Mouse (Mus musculus): ENCODE measurements around the gene Chn2. TPM values are rescaled to one million over a fixed set of nuclear protein-coding genes. Genes with fewer than 3 reads are reported as not detected.

Chn2 gene
- polyA plus RNA-seq, 1 experiment from 2014 or later = 23.5 TPM

DNA sequence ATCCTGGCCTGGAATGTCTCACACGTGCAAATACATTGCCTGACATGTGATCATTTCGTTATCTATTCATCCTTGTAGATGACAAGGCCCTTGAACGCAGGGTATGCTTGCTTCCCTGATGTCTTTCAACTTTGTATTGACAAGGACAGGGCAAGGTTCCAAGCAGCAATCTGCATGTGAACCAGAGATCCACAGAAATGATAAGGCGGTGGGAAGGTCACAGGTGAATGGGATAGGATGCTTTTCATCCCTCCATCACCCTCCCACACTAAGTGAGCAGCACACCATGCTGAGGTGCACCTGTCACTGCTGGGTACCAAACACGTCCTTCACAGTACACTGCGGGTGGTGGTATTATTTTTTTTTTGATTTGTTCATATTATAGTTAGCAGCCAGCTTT, 240.9 kb downstream of the Chn2 start:
- H3K9me3 ChIP-seq (ENCODE audit: control insufficient read depth, low read length) = no peaks in the 10 kb centered on the region
- no peak overlapping the region for H3K4me3 ChIP-seq (ENCODE audit: low read depth, low read length)
- no peak overlapping the region for H3K9ac ChIP-seq (replicated peaks; ENCODE audit: low read depth, low read length)
- no peak overlapping the region for H3K4me2 ChIP-seq (ENCODE audit: low read depth, low read length)
- no peak for ATAC-seq (ENCODE audit: low read depth)
- 90% methylated on average over 6 of the region's 6 CpGs for WGBS
- H3K36me3 ChIP-seq (ENCODE audit: control insufficient read depth, insufficient read depth, low read length) = no peaks in the 10 kb centered on the region
- no peaks in the 10 kb centered on the region for H3K27me3 ChIP-seq (ENCODE audit: control insufficient read depth, insufficient read depth, low read length)
- no peaks in the 10 kb centered on the region for H3K4me1 ChIP-seq (ENCODE audit: control insufficient read depth, insufficient read depth, low read length)
- no peak overlapping the region for H3K27ac ChIP-seq (ENCODE audit: low read depth, low read length)

DNA sequence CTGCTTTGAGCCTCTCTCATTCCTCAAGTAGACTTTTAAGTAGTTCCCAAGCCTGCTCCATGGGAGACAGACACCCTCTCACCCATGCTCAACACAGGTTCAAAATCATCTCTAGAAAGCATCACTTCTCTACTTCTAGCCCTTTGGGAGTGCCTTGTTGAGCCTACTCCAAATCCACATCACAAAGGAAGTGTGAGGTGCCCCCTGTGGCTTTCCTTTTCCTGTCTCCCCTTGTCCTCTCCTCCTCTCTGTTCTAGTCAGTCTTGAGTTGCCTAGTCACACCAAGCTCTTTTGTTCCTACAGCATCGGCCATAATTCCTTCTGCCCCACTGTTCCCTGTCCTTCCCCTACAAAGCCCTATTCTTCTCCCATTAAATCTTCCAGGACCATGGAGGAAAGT, 243.9 kb downstream of the Chn2 start:
- H3K4me1 ChIP-seq (ENCODE audit: control insufficient read depth, insufficient read depth, low read length) = no peaks in the 10 kb centered on the region
- H3K4me2 ChIP-seq (ENCODE audit: low read depth, low read length) = no peak overlapping the region
- H3K27ac ChIP-seq (ENCODE audit: low read depth, low read length) = no peak overlapping the region
- H3K4me3 ChIP-seq (ENCODE audit: low read depth, low read length) = no peak overlapping the region
- no peaks in the 10 kb centered on the region for H3K36me3 ChIP-seq (ENCODE audit: control insufficient read depth, insufficient read depth, low read length)
- WGBS = 15% methylated on average over 1 of the region's 1 CpGs
- H3K9ac ChIP-seq (replicated peaks; ENCODE audit: low read depth, low read length) = no peak overlapping the region
- H3K9me3 ChIP-seq (ENCODE audit: control insufficient read depth, low read length) = no peaks in the 10 kb centered on the region
- no peak for ATAC-seq (ENCODE audit: low read depth)
- H3K27me3 ChIP-seq (ENCODE audit: control insufficient read depth, insufficient read depth, low read length) = no peaks in the 10 kb centered on the region

DNA sequence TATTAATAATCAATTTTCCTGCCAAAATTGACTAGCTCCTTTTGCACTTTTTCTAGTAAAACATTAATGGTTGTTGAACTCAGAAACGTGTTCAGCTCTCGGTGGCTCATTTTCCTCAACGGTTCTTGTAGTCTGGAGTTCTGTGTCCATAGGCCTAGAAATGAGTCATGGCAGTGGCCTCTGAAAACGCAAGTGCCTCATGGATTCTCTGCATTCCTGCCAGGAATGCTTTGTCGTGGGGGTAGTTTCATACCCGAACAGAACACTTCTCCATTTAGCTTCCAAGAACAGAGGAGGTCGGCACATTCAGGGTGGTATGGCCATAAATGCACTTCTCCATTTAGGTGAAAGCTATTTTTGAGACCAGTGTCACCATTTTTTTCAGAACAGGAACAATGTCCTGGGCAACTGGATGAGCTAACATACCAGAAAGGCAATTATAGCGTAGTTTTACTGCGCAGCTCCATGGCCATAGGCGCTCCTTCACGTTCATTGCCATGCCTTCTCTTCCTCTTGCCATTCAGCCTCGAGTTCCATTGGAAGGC, 244.9 kb downstream of the Chn2 start:
- 82% methylated on average over 12 of the region's 12 CpGs for WGBS
- ATAC-seq (ENCODE audit: low read depth) = no peak
- Histone ChIP-seq H3K4me1 (ENCODE audit: control insufficient read depth, insufficient read depth, low read length) (no peaks in the 10 kb centered on the region), H3K36me3 (ENCODE audit: control insufficient read depth, insufficient read depth, low read length) (no peaks in the 10 kb centered on the region), H3K27me3 (ENCODE audit: control insufficient read depth, insufficient read depth, low read length) (no peaks in the 10 kb centered on the region), H3K9ac (replicated peaks; ENCODE audit: low read depth, low read length) (no peak overlapping the region), H3K9me3 (ENCODE audit: control insufficient read depth, low read length) (no peaks in the 10 kb centered on the region), H3K27ac (ENCODE audit: low read depth, low read length) (no peak overlapping the region), H3K4me2 (ENCODE audit: low read depth, low read length) (no peak overlapping the region), H3K4me3 (ENCODE audit: low read depth, low read length) (no peak overlapping the region)

DNA sequence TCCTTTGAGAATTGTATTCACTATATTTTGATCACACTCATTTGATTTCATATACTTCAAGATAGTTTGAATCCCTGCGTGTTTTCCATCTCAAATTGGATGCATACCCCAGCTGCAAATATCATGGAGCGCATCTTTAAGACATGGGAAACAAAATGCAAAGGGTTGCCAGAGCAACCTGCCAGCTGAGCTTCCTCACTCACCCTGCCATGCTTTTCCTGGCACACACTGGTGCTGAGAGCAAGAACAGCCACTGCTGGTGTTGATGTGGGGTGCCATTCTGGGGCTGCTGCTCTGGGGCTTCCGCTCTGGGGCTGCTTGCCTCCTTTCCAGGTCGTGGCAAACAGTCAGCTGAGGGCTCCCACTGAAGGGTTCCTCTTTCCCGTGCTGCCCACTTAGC, 247.5 kb downstream of the Chn2 start:
- Histone ChIP-seq H3K27me3 (ENCODE audit: control insufficient read depth, insufficient read depth, low read length) (no peaks in the 10 kb centered on the region), H3K36me3 (ENCODE audit: control insufficient read depth, insufficient read depth, low read length) (no peaks in the 10 kb centered on the region), H3K4me2 (ENCODE audit: low read depth, low read length) (no peak overlapping the region), H3K4me3 (ENCODE audit: low read depth, low read length) (no peak overlapping the region), H3K9ac (replicated peaks; ENCODE audit: low read depth, low read length) (no peak overlapping the region), H3K27ac (ENCODE audit: low read depth, low read length) (no peak overlapping the region), H3K9me3 (ENCODE audit: control insufficient read depth, low read length) (no peaks in the 10 kb centered on the region), H3K4me1 (ENCODE audit: control insufficient read depth, insufficient read depth, low read length) (no peaks in the 10 kb centered on the region)
- WGBS = 86% methylated on average over 5 of the region's 5 CpGs
- ATAC-seq (ENCODE audit: low read depth) = no peak

DNA sequence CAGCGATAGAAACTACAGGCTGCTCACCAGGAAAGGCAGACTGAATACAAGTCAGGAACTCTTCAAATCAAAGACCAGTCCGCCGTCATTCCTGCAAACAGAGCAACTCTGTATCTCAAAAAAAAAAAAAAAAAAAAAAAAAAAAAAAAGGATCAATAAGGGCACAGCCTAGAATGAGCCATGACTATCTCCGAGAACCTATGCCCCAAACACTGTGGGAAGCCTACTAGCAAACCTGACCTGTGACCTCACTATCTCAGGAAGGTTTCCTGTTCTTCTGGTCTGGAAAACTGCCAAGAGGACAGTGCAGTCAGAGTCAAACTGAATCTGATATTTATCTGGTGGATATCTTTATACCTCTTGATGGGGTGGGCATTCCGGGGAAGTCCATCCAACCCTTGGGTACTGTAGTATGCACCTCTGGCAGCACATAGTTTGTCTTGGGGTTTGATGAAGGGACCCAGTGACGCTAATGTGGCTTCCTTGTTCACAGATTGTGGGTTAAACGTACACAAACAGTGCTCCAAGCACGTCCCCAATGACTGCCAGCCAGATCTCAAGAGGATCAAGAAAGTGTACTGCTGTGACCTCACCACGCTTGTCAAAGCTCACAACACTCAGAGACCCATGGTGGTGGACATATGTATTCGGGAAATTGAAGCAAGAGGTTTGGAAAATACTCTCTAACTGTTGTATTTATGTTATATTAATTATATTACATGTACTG, 250.6 kb downstream of the Chn2 start:
- no peak overlapping the region for H3K9ac ChIP-seq (replicated peaks; ENCODE audit: low read depth, low read length)
- H3K4me3 ChIP-seq (ENCODE audit: low read depth, low read length) = no peak overlapping the region
- no peaks in the 10 kb centered on the region for H3K27me3 ChIP-seq (ENCODE audit: control insufficient read depth, insufficient read depth, low read length)
- ATAC-seq (ENCODE audit: low read depth) = no peak
- no peaks in the 10 kb centered on the region for H3K36me3 ChIP-seq (ENCODE audit: control insufficient read depth, insufficient read depth, low read length)
- WGBS = 83% methylated on average over 10 of the region's 10 CpGs
- H3K9me3 ChIP-seq (ENCODE audit: control insufficient read depth, low read length) = no peaks in the 10 kb centered on the region
- no peak overlapping the region for H3K27ac ChIP-seq (ENCODE audit: low read depth, low read length)
- no peak overlapping the region for H3K4me2 ChIP-seq (ENCODE audit: low read depth, low read length)
- no peaks in the 10 kb centered on the region for H3K4me1 ChIP-seq (ENCODE audit: control insufficient read depth, insufficient read depth, low read length)

DNA sequence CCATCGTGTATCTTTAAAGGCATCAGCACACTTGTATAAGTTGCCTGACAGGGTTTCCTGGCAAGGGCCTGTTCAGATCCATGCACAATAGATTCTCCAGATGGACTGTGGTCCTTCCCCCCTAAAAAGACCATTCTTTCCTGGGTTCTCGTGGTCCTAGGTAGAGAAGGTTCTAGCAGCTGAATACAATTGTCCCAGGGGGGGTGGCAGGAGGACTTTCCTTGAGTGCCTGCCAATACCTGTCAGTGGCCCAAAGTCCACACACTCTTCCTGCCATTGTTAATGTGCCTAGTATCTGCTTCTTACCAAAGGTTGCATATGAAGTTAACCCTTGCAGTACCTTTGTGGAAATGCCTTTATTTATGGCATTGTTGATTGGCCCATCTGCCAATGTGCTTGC, 257.9 kb downstream of the Chn2 start:
- 89% methylated on average over 2 of the region's 2 CpGs for WGBS
- ATAC-seq (ENCODE audit: low read depth) = no peak

DNA sequence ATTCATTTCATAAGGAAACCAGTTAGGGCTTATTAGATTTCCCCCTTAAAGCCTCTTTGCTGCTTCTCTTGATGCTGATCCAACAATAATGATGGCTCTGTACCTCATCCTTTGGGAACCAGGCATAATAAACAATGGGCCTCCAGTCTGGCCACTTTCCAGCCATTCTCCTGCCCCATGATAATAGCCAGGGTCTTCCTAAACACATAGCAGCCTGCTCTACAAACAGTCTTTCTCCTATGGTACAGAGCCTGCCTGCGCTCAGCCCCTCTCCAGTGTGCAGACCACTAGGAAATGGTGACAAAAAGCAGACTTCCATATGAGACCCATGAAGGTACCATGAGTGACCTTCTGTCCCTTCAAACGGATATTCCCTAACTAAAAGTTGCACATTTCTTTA, 260.1 kb downstream of the Chn2 start:
- Histone ChIP-seq H3K4me2 (ENCODE audit: low read depth, low read length) (no peak overlapping the region), H3K4me3 (ENCODE audit: low read depth, low read length) (no peak overlapping the region), H3K27ac (ENCODE audit: low read depth, low read length) (no peak overlapping the region), H3K27me3 (ENCODE audit: control insufficient read depth, insufficient read depth, low read length) (no peaks in the 10 kb centered on the region), H3K9ac (replicated peaks; ENCODE audit: low read depth, low read length) (no peak overlapping the region), H3K4me1 (ENCODE audit: control insufficient read depth, insufficient read depth, low read length) (no peaks in the 10 kb centered on the region), H3K36me3 (ENCODE audit: control insufficient read depth, insufficient read depth, low read length) (no peaks in the 10 kb centered on the region), H3K9me3 (ENCODE audit: control insufficient read depth, low read length) (no peaks in the 10 kb centered on the region)
- WGBS = 74% methylated on average over 2 of the region's 2 CpGs
- ATAC-seq (ENCODE audit: low read depth) = no peak

More for the DNA sequence above, 257.9 kb downstream of the Chn2 start:
- no peaks in the 10 kb centered on the region for H3K36me3 ChIP-seq (ENCODE audit: control insufficient read depth, insufficient read depth, low read length)
- no peaks in the 10 kb centered on the region for H3K27me3 ChIP-seq (ENCODE audit: control insufficient read depth, insufficient read depth, low read length)
- no peak overlapping the region for H3K9ac ChIP-seq (replicated peaks; ENCODE audit: low read depth, low read length)
- H3K27ac ChIP-seq (ENCODE audit: low read depth, low read length) = no peak overlapping the region
- H3K4me3 ChIP-seq (ENCODE audit: low read depth, low read length) = no peak overlapping the region
- no peaks in the 10 kb centered on the region for H3K9me3 ChIP-seq (ENCODE audit: control insufficient read depth, low read length)
- H3K4me2 ChIP-seq (ENCODE audit: low read depth, low read length) = no peak overlapping the region
- H3K4me1 ChIP-seq (ENCODE audit: control insufficient read depth, insufficient read depth, low read length) = no peaks in the 10 kb centered on the region

DNA sequence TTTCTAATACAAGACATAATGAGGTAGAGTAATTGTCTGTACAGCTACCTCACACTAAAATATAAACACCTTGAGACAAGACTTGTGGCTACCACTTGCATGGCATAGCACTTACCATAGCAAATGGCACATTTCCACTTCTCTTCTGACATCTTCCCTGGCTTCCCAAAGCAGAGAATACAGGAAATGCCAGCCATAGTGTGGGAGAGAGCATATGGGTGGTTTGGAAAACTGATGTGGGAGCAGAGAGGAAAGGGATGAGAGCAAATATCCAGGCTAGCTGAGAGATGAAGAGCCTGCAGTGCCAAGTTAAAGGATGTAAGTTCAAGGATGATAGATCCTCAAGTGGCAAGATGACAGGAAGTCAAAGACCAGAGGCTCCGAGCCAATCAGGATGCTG, 266.4 kb downstream of the Chn2 start:
- Histone ChIP-seq H3K9ac (replicated peaks; ENCODE audit: low read depth, low read length) (no peak overlapping the region), H3K4me1 (ENCODE audit: control insufficient read depth, insufficient read depth, low read length) (no peaks in the 10 kb centered on the region), H3K27ac (ENCODE audit: low read depth, low read length) (no peak overlapping the region), H3K4me3 (ENCODE audit: low read depth, low read length) (no peak overlapping the region), H3K4me2 (ENCODE audit: low read depth, low read length) (no peak overlapping the region), H3K9me3 (ENCODE audit: control insufficient read depth, low read length) (no peaks in the 10 kb centered on the region), H3K27me3 (ENCODE audit: control insufficient read depth, insufficient read depth, low read length) (no peaks in the 10 kb centered on the region), H3K36me3 (ENCODE audit: control insufficient read depth, insufficient read depth, low read length) (no peaks in the 10 kb centered on the region)
- WGBS = 76% methylated on average over 1 of the region's 1 CpGs
- no peak for ATAC-seq (ENCODE audit: low read depth)

DNA sequence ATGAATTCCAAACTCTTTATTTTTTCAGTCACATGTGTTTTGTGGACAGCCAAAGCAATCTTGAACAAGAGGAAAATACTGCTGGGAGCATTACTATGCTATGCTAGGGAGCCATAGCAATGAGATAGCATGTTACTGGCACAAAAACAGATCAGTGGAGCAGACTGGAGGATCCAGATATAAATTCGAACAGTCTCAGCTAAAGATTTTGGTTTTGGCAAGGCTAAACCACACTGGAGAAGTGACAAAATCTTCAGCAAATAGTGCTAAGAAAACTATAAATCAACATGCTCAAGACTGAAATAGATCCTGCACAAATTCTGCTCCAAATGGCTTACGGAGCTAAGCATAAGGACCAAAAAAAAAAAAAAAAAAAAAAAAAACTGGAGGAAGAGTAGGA, 273.7 kb downstream of the Chn2 start:
- no peaks in the 10 kb centered on the region for H3K27me3 ChIP-seq (ENCODE audit: control insufficient read depth, insufficient read depth, low read length)
- 87% methylated on average over 2 of the region's 2 CpGs for WGBS
- no peaks in the 10 kb centered on the region for H3K4me1 ChIP-seq (ENCODE audit: control insufficient read depth, insufficient read depth, low read length)
- H3K4me3 ChIP-seq (ENCODE audit: low read depth, low read length) = no peak overlapping the region
- H3K27ac ChIP-seq (ENCODE audit: low read depth, low read length) = no peak overlapping the region
- no peak for ATAC-seq (ENCODE audit: low read depth)
- H3K36me3 ChIP-seq (ENCODE audit: control insufficient read depth, insufficient read depth, low read length) = no peaks in the 10 kb centered on the region
- no peak overlapping the region for H3K4me2 ChIP-seq (ENCODE audit: low read depth, low read length)
- no peak overlapping the region for H3K9ac ChIP-seq (replicated peaks; ENCODE audit: low read depth, low read length)
- H3K9me3 ChIP-seq (ENCODE audit: control insufficient read depth, low read length) = no peaks in the 10 kb centered on the region

All from neural tube, embryonic 14.5 days (tissue).